ENCODE assay signal across 12 mouse cellular contexts in genomic region chr5:44158458-44158857, GRCm38 (mm10).
"Had no signal": no experiment of that assay in that cellular context is flagged by ENCODE, and none has a peak within 500 bp of the region (broad histone marks: within the 10 kb centered on the region; RNA-seq: fewer than 3 reads in every experiment).

No protein-coding gene starts in this region.

- DNase-seq: kidney, adult 8-10 months; kidney, postnatal 10 days; kidney, postnatal 36 days; layer of hippocampus, postnatal 36 days; liver, embryonic 13.5 days; lung, adult 2 months; lung, postnatal 14 days; lung, postnatal 4 days; midbrain, embryonic 14.5 days; right cerebral cortex, postnatal 4 days; thymus, adult 18-20 months; thymus, postnatal 36 days had no signal
